Mouse (Mus musculus): ENCODE measurements at regions not wholly inside any gene's neighbourhood (a gene's known extent, or its start where the extent isn't known, plus 50 kb on each side); places are given as distances from the start of the nearest gene placed in this dataset.

- Histone ChIP-seq H3K4me2 (replicated peaks; ENCODE audit: low read depth, low read length) (no peak overlapping the region), H3K27ac (ENCODE audit: low read depth, low read length) (no peak overlapping the region), H3K4me1 (replicated peaks; ENCODE audit: control insufficient read depth, insufficient read depth, low read length) (no peaks in the 10 kb centered on the region), H3K36me3 (ENCODE audit: control insufficient read depth, insufficient read depth, low read length) (no peaks in the 10 kb centered on the region), H3K27me3 (ENCODE audit: control insufficient read depth, insufficient read depth, low read length) (no peaks in the 10 kb centered on the region), H3K4me3 (ENCODE audit: low read depth, low read length) (no peak overlapping the region), H3K9ac (ENCODE audit: low read depth, low read length) (no peak overlapping the region), H3K9me3 (ENCODE audit: control insufficient read depth, low read length) (no peaks in the 10 kb centered on the region)
- DNase-seq (ENCODE audit: low spot score) (peak; percentile 1), ATAC-seq (ENCODE audit: low FRiP score) (no peak)
- WGBS = 75% methylated on average over 2 of the region's 2 CpGs
Measured at GRCm38 (mm10) chr3:5467777-5468176, 282.8 kb upstream of the Gm8797 start.

GRCm38 (mm10) chr3:5497756-5498155 lies 252.8 kb upstream of the Gm8797 start:
- Histone ChIP-seq H3K9ac (ENCODE audit: low read depth, low read length) (no peak overlapping the region), H3K4me3 (ENCODE audit: low read depth, low read length) (no peak overlapping the region), H3K27me3 (ENCODE audit: control insufficient read depth, insufficient read depth, low read length) (no peaks in the 10 kb centered on the region), H3K36me3 (ENCODE audit: control insufficient read depth, insufficient read depth, low read length) (no peaks in the 10 kb centered on the region), H3K9me3 (ENCODE audit: control insufficient read depth, low read length) (no peaks in the 10 kb centered on the region), H3K4me2 (replicated peaks; ENCODE audit: low read depth, low read length) (no peak overlapping the region), H3K4me1 (replicated peaks; ENCODE audit: control insufficient read depth, insufficient read depth, low read length) (no peaks in the 10 kb centered on the region), H3K27ac (ENCODE audit: low read depth, low read length) (no peak overlapping the region)
- ATAC-seq (ENCODE audit: low FRiP score) (no peak), DNase-seq (ENCODE audit: low spot score) (no peak)

Data from hindbrain, embryonic 11.5 days (tissue).